Mouse (Mus musculus) liver, embryonic 15.5 days (tissue): ENCODE results near the gene Hist1h2bh. TPM values are rescaled to one million over a fixed set of nuclear protein-coding genes. Genes with fewer than 3 reads are reported as not detected.

Experiments used
- ATAC-seq: fragments of 200-750 bp; cut with Nextera tagmentation; 2 replicates; pipeline ENCODE4 v1.8.0; 2017; ENCODE audit warnings: moderate number of reproducible peaks, mild to moderate bottlenecking, moderate library complexity; ENCODE audit not compliant: insufficient read depth
- H3K27ac ChIP-seq: fragments of 300-500 bp; sonication (generic); replicated peaks from 2 replicates; pipeline ENCODE4 v1.5.1; 2015; ENCODE audit warnings: mild to moderate bottlenecking, inconsistent platforms
- H3K27me3 ChIP-seq: fragments of 300-500 bp; sonication (generic); 2 replicates; pipeline ENCODE4 v1.6.1; 2015; ENCODE audit warnings: mild to moderate bottlenecking, inconsistent platforms
- H3K36me3 ChIP-seq: fragments of 300-500 bp; sonication (generic); replicated peaks from 2 replicates; pipeline ENCODE4 v1.6.1; 2015; ENCODE audit warnings: moderate library complexity, mild to moderate bottlenecking, inconsistent platforms
- H3K4me1 ChIP-seq: fragments of 300-500 bp; sonication (generic); replicated peaks from 2 replicates; pipeline ENCODE4 v1.6.1; 2015; ENCODE audit warnings: inconsistent platforms
- H3K4me2 ChIP-seq: fragments of 300-500 bp; sonication (generic); 2 replicates; pipeline ENCODE4 v1.6.1; 2015; ENCODE audit warnings: moderate library complexity, mild to moderate bottlenecking, inconsistent platforms
- H3K4me3 ChIP-seq: fragments of 300-500 bp; sonication (generic); replicated peaks from 2 replicates; pipeline ENCODE4 v1.5.1; 2015; ENCODE audit warnings: mild to moderate bottlenecking, inconsistent platforms
- H3K9ac ChIP-seq: fragments of 300-500 bp; sonication (generic); 2 replicates; pipeline ENCODE4 v1.6.1; 2015; ENCODE audit warnings: moderate library complexity, mild to moderate bottlenecking, inconsistent platforms
- H3K9me3 ChIP-seq: fragments of 300-500 bp; sonication (generic); replicated peaks from 2 replicates; pipeline ENCODE4 v1.6.1; 2016; ENCODE audit warnings: inconsistent platforms
- WGBS: fragments of 180-500 bp; shearing (Covaris S2); methylation state at CpG from one replicate; pipeline ENCODE4 v1.1.7; 2015; ENCODE audit warnings: mixed read lengths; ENCODE audit not compliant: insufficient replicate concordance; 5-methylcytosine and 5-hydroxymethylcytosine counted together
- polyA plus RNA-seq: library from polyadenylated mRNA; unstranded; fragments of >200 nt; fragmentation: Nextera tagmentation; extraction: Ambion mirVana; gene quantifications from 2 replicates; pipeline ENCODE4 v1.2.1, GENCODE M21; 2015

Gene Hist1h2bh
- polyA plus RNA-seq, 1 experiment from 2014 or later: 1.5 TPM

GRCm38 (mm10) chr13:23510127-23510526 is 33.1 kb downstream of the Hist1h2bh start:
- ATAC-seq: no peak
- Histone ChIP-seq H3K27ac (no peak overlapping the region), H3K36me3 (no peaks in the 10 kb centered on the region), H3K4me3 (no peak overlapping the region), H3K9ac (no peak overlapping the region), H3K27me3 (no peaks in the 10 kb centered on the region), H3K9me3 (no peaks in the 10 kb centered on the region), H3K4me2 (no peak overlapping the region), H3K4me1 (peaks cover 36% of the 10 kb centered on the region)
- 42% methylated on average over 1 of the region's 1 CpGs for WGBS

GRCm38 (mm10) chr13:23506819-23507515 is 36.2 kb downstream of the Hist1h2bh start:
- WGBS: 10% methylated on average over 14 of the region's 14 CpGs
- Histone ChIP-seq H3K4me2 (peak overlapping the region; percentile 76), H3K4me3 (peak overlapping the region; percentile 55), H3K9me3 (no peaks in the 10 kb centered on the region), H3K9ac (no peak overlapping the region), H3K27me3 (no peaks in the 10 kb centered on the region), H3K27ac (0 out of 2 replicates have a peak overlapping the region, but pooled peaks have one; percentile 31), H3K36me3 (no peaks in the 10 kb centered on the region), H3K4me1 (peaks cover 53% of the 10 kb centered on the region)
- ATAC-seq: 0 out of 2 replicates have a peak, but pooled peaks have one; percentile 26

GRCm38 (mm10) chr13:23506351-23506750 is 36.8 kb downstream of the Hist1h2bh start:
- H3K27me3 ChIP-seq: no peaks in the 10 kb centered on the region
- peak overlapping the region; percentile 64 for H3K9ac ChIP-seq
- peak; percentile 58 for ATAC-seq
- WGBS: under 1% methylated on average over 13 of the region's 13 CpGs
- peak overlapping the region; percentile 55 for H3K4me3 ChIP-seq
- no peaks in the 10 kb centered on the region for H3K36me3 ChIP-seq
- no peaks in the 10 kb centered on the region for H3K9me3 ChIP-seq
- H3K27ac ChIP-seq: 0 out of 2 replicates have a peak overlapping the region, but pooled peaks have one; percentile 31
- peak overlapping the region; percentile 76 for H3K4me2 ChIP-seq
- peaks cover 56% of the 10 kb centered on the region for H3K4me1 ChIP-seq

- Histone ChIP-seq H3K9ac (peak overlapping the region; percentile 64), H3K36me3 (no peaks in the 10 kb centered on the region), H3K27ac (peak overlapping the region; percentile 49; the same call in 1 of the 2 replicates), H3K9me3 (no peaks in the 10 kb centered on the region), H3K4me3 (peak overlapping the region; percentile 55), H3K27me3 (no peaks in the 10 kb centered on the region), H3K4me1 (peaks cover 60% of the 10 kb centered on the region), H3K4me2 (peak overlapping the region; percentile 76)
- 0 out of 2 replicates have a peak, but pooled peaks have one; percentile 33 for ATAC-seq
- WGBS: 4% methylated on average over 14 of the region's 14 CpGs
Observed at GRCm38 (mm10) chr13:23505662-23506345, 37.4 kb downstream of the Hist1h2bh start.

GRCm38 (mm10) chr13:23503797-23504196 is 39.4 kb downstream of the Hist1h2bh start:
- H3K4me2 ChIP-seq: peak overlapping the region; percentile 23
- no peaks in the 10 kb centered on the region for H3K36me3 ChIP-seq
- H3K27ac ChIP-seq: no peak overlapping the region
- H3K4me3 ChIP-seq: no peak overlapping the region
- no peaks in the 10 kb centered on the region for H3K27me3 ChIP-seq
- H3K4me1 ChIP-seq: peaks cover 68% of the 10 kb centered on the region
- no peaks in the 10 kb centered on the region for H3K9me3 ChIP-seq
- ATAC-seq: no peak
- 1% methylated on average over 9 of the region's 9 CpGs for WGBS
- H3K9ac ChIP-seq: no peak overlapping the region

- Histone ChIP-seq H3K4me2 (no peak overlapping the region), H3K4me1 (peaks cover 72% of the 10 kb centered on the region), H3K27me3 (no peaks in the 10 kb centered on the region), H3K9me3 (no peaks in the 10 kb centered on the region), H3K9ac (no peak overlapping the region), H3K27ac (no peak overlapping the region), H3K4me3 (no peak overlapping the region), H3K36me3 (no peaks in the 10 kb centered on the region)
- no peak for ATAC-seq
- 68% methylated on average over 4 of the region's 4 CpGs for WGBS
Observed at GRCm38 (mm10) chr13:23502916-23503315, 40.3 kb downstream of the Hist1h2bh start.

- 28% methylated on average over 9 of the region's 9 CpGs for WGBS
- ATAC-seq: no peak
- Histone ChIP-seq H3K4me2 (peak overlapping the region; percentile 65), H3K27me3 (no peaks in the 10 kb centered on the region), H3K9ac (peak overlapping the region; percentile 19; the same call in 1 of the 2 replicates), H3K4me3 (peak overlapping the region; percentile 36), H3K9me3 (no peaks in the 10 kb centered on the region), H3K4me1 (peaks cover 69% of the 10 kb centered on the region), H3K27ac (no peak overlapping the region), H3K36me3 (no peaks in the 10 kb centered on the region)
Observed at GRCm38 (mm10) chr13:23502031-23502567, 41.1 kb downstream of the Hist1h2bh start.

GRCm38 (mm10) chr13:23501511-23501910 is 41.7 kb downstream of the Hist1h2bh start:
- WGBS: 15% methylated on average over 5 of the region's 5 CpGs
- Histone ChIP-seq H3K9ac (peak overlapping the region; percentile 8; the same call in 1 of the 2 replicates), H3K27ac (no peak overlapping the region), H3K4me1 (peaks cover 67% of the 10 kb centered on the region), H3K27me3 (no peaks in the 10 kb centered on the region), H3K9me3 (no peaks in the 10 kb centered on the region), H3K4me2 (peak overlapping the region; percentile 65), H3K36me3 (no peaks in the 10 kb centered on the region), H3K4me3 (peak overlapping the region; percentile 36)
- no peak for ATAC-seq

- Histone ChIP-seq H3K4me1 (peaks cover 58% of the 10 kb centered on the region), H3K36me3 (no peaks in the 10 kb centered on the region), H3K9me3 (no peaks in the 10 kb centered on the region), H3K27ac (no peak overlapping the region), H3K4me3 (peak overlapping the region; percentile 36), H3K27me3 (no peaks in the 10 kb centered on the region), H3K9ac (no peak overlapping the region), H3K4me2 (peak overlapping the region; percentile 65)
- under 1% methylated on average over 17 of the region's 17 CpGs for WGBS
- ATAC-seq: peak; percentile 77
Observed at GRCm38 (mm10) chr13:23500424-23501200, 42.6 kb downstream of the Hist1h2bh start.

- Histone ChIP-seq H3K9ac (no peak overlapping the region), H3K27ac (no peak overlapping the region), H3K9me3 (no peaks in the 10 kb centered on the region), H3K36me3 (no peaks in the 10 kb centered on the region), H3K27me3 (no peaks in the 10 kb centered on the region), H3K4me2 (peak overlapping the region; percentile 71), H3K4me1 (peaks cover 52% of the 10 kb centered on the region), H3K4me3 (peak overlapping the region; percentile 50; the same call in 1 of the 2 replicates)
- ATAC-seq: peak; percentile 35; the same call in 1 of the 2 replicates
- 4% methylated on average over 7 of the region's 7 CpGs for WGBS
Observed at GRCm38 (mm10) chr13:23499943-23500342, 43.2 kb downstream of the Hist1h2bh start.
